Mouse (Mus musculus) CD8-positive naive resting alpha-beta T cell, adult 2 months (primary cell): ENCODE measurements around the gene Kremen1.

Experiments
- DNase-seq, 2 experiments: peaks; one replicate each; pipeline ENCODE4 v3.0.0; 2022; ENCODE audit warnings: low read depth in 2 of 2, low spot score in 2 of 2

The Kremen1 gene

GRCm38 (mm10) chr11:5219910-5220447 lies 41.4 kb downstream of the Kremen1 start:
- DNase-seq: no peak

- peak in 1 of 2 experiments; percentile 8 for DNase-seq
Observed at GRCm38 (mm10) chr11:5219371-5219770, 42.0 kb downstream of the Kremen1 start.

- peak in 1 of 2 experiments; percentile 26 for DNase-seq
Observed at GRCm38 (mm10) chr11:5215401-5216187, 45.8 kb downstream of the Kremen1 start.

- no peak for DNase-seq
Observed at GRCm38 (mm10) chr11:5214483-5215040, 46.8 kb downstream of the Kremen1 start.

- DNase-seq: no peak
Observed at GRCm38 (mm10) chr11:5203054-5203453, 58.3 kb downstream of the Kremen1 start.

- DNase-seq: no peak
Observed at GRCm38 (mm10) chr11:5201799-5202680, 59.3 kb downstream of the Kremen1 start.

- no peak for DNase-seq
Observed at GRCm38 (mm10) chr11:5199879-5200278, 61.5 kb downstream of the Kremen1 start.

GRCm38 (mm10) chr11:5197068-5197467 lies 64.3 kb downstream of the Kremen1 start:
- no peak for DNase-seq

- DNase-seq: no peak
Observed at GRCm38 (mm10) chr11:5196583-5196982, 64.8 kb downstream of the Kremen1 start.

GRCm38 (mm10) chr11:5193576-5193881 lies 67.8 kb downstream of the Kremen1 start:
- no peak for DNase-seq

GRCm38 (mm10) chr11:5192840-5193575 lies 68.3 kb downstream of the Kremen1 start:
- no peak for DNase-seq

GRCm38 (mm10) chr11:5192084-5192516 lies 69.3 kb downstream of the Kremen1 start:
- DNase-seq: no peak

GRCm38 (mm10) chr11:5189239-5189933 lies 72.0 kb downstream of the Kremen1 start:
- DNase-seq: no peak

GRCm38 (mm10) chr11:5188170-5188569 lies 73.2 kb downstream of the Kremen1 start:
- no peak for DNase-seq

- no peak for DNase-seq
Observed at GRCm38 (mm10) chr11:5184832-5185231, 76.5 kb downstream of the Kremen1 start.

- no peak for DNase-seq
Observed at GRCm38 (mm10) chr11:5184250-5184649, 77.1 kb downstream of the Kremen1 start.

- no peak for DNase-seq
Observed at GRCm38 (mm10) chr11:5182870-5183269, 78.5 kb downstream of the Kremen1 start.

GRCm38 (mm10) chr11:5181850-5182404 lies 79.4 kb downstream of the Kremen1 start:
- DNase-seq: peak; percentile 89 to 94

- DNase-seq: no peak
Observed at GRCm38 (mm10) chr11:5179391-5179790, 82.0 kb downstream of the Kremen1 start.

GRCm38 (mm10) chr11:5177171-5177570 lies 84.2 kb downstream of the Kremen1 start:
- DNase-seq: peak; percentile 71 to 76
